Comparison of ENCODE assay signal across 10 mouse cellular contexts in genomic region chr12:112578296-112579090, GRCm38 (mm10). TPM values are rescaled to one million over a fixed set of nuclear protein-coding genes. Genes with fewer than 3 reads are reported as not detected.
A peak's percentile ranks its signal among the peaks of the same experiment; 100 is the strongest.
DNase-seq lines count a peak whose midpoint lies in the region; ATAC-seq and TF ChIP-seq lines count a peak whose summit lies in the region.
"Had no signal": no experiment of that assay in that cellular context is flagged by ENCODE, and none has a peak within 500 bp of the region (broad histone marks: within the 10 kb centered on the region; RNA-seq: fewer than 3 reads in every experiment).

No protein-coding gene starts in this region.

- peak; percentile 46 to 47 for DNase-seq in heart, adult 18-20 months
- no peak for DNase-seq in heart, postnatal 14 days
- DNase-seq in ovary, adult 18-20 months (ENCODE audit: low spot score): peak; percentile 64
- no peak for DNase-seq in ovary, postnatal 36 days (ENCODE audit: low spot score)
- DNase-seq in stomach, postnatal 0 days (ENCODE audit: low spot score): no peak
- no peak for DNase-seq in midbrain, embryonic 14.5 days
- DNase-seq in lung, postnatal 14 days: no peak
- DNase-seq: cerebellum, adult 9-11 months had no signal

- TF ChIP-seq EP300 in stomach, postnatal 0 days (optimal IDR thresholded peaks at IDR 0.05): no peak

- H3K27me3 ChIP-seq in embryonic facial prominence, embryonic 15.5 days: no peaks in the 10 kb centered on the region
- H3K27me3 ChIP-seq in stomach, postnatal 0 days (ENCODE audit: control insufficient read depth, insufficient read depth, low read length): no peaks in the 10 kb centered on the region
- no peaks in the 10 kb centered on the region for H3K27me3 ChIP-seq in midbrain, embryonic 14.5 days (ENCODE audit: control insufficient read depth, insufficient read depth, low read length)

- H3K36me3 ChIP-seq in embryonic facial prominence, embryonic 15.5 days: no peaks in the 10 kb centered on the region
- no peaks in the 10 kb centered on the region for H3K36me3 ChIP-seq in stomach, postnatal 0 days (ENCODE audit: control insufficient read depth, insufficient read depth, low read length)
- no peaks in the 10 kb centered on the region for H3K36me3 ChIP-seq in midbrain, embryonic 14.5 days (ENCODE audit: control insufficient read depth, insufficient read depth, low read length)

- no peak; the same call in 1 of the 2 replicates for ATAC-seq in embryonic facial prominence, embryonic 15.5 days (ENCODE audit: insufficient number of reproducible peaks, low FRiP score, low TSS enrichment, low read depth)
- ATAC-seq in stomach, postnatal 0 days (ENCODE audit: low FRiP score, low TSS enrichment): no peak
- ATAC-seq in midbrain, embryonic 14.5 days (ENCODE audit: low FRiP score, low TSS enrichment): no peak

- H3K4me2 ChIP-seq in embryonic facial prominence, embryonic 15.5 days (replicated peaks): no peak overlapping the region
- H3K4me2 ChIP-seq in stomach, postnatal 0 days (replicated peaks; ENCODE audit: low read depth): no peak overlapping the region
- H3K4me2 ChIP-seq in midbrain, embryonic 14.5 days (ENCODE audit: low read length): no peak overlapping the region
- H3K4me2 ChIP-seq: heart, embryonic 11.5 days had no signal

- 70% methylated on average over 6 of the region's 6 CpGs for whole genome bisulfite sequencing in embryonic facial prominence, embryonic 15.5 days
- 69% methylated on average over 6 of the region's 6 CpGs for WGBS in stomach, postnatal 0 days
- WGBS in midbrain, embryonic 14.5 days: 74% methylated on average over 6 of the region's 6 CpGs

- no peak overlapping the region for H3K9ac ChIP-seq in embryonic facial prominence, embryonic 15.5 days
- H3K9ac ChIP-seq in stomach, postnatal 0 days (ENCODE audit: low read length): no peak overlapping the region
- H3K9ac ChIP-seq in midbrain, embryonic 14.5 days (replicated peaks; ENCODE audit: low read length): no peak overlapping the region

- no peak for TF ChIP-seq CTCF in stomach, postnatal 0 days (IDR thresholded peaks at IDR 0.05; ENCODE audit: low read depth)

- no peak overlapping the region for H3K4me3 ChIP-seq in embryonic facial prominence, embryonic 15.5 days (replicated peaks)
- no peak overlapping the region for H3K4me3 ChIP-seq in stomach, postnatal 0 days (ENCODE audit: low read depth, low read length)
- H3K4me3 ChIP-seq in midbrain, embryonic 14.5 days (replicated peaks; ENCODE audit: low read depth, low read length): no peak overlapping the region

- peaks cover 45% of the 10 kb centered on the region for H3K4me1 ChIP-seq in embryonic facial prominence, embryonic 15.5 days
- peaks cover 15% of the 10 kb centered on the region; the same call in 1 of the 2 replicates for H3K4me1 ChIP-seq in stomach, postnatal 0 days (replicated peaks; ENCODE audit: control insufficient read depth, insufficient read depth)
- H3K4me1 ChIP-seq in midbrain, embryonic 14.5 days (ENCODE audit: control insufficient read depth, insufficient read depth, low read length): no peaks in the 10 kb centered on the region

- H3K27ac ChIP-seq in embryonic facial prominence, embryonic 15.5 days (replicated peaks): peak overlapping the region; percentile 25
- 0 out of 2 replicates have a peak overlapping the region, but pooled peaks have one; percentile 30 for H3K27ac ChIP-seq in stomach, postnatal 0 days (replicated peaks)
- no peak overlapping the region for H3K27ac ChIP-seq in midbrain, embryonic 14.5 days (replicated peaks; ENCODE audit: low read depth, low read length)

- intact Hi-C loops in heart, postnatal 14 days (cut with DNase I): no loop called here

- H3K9me3 ChIP-seq in embryonic facial prominence, embryonic 15.5 days (replicated peaks): no peaks in the 10 kb centered on the region
- H3K9me3 ChIP-seq in stomach, postnatal 0 days (ENCODE audit: control insufficient read depth, low read length): no peaks in the 10 kb centered on the region
- H3K9me3 ChIP-seq in midbrain, embryonic 14.5 days (ENCODE audit: control insufficient read depth, low read length): no peaks in the 10 kb centered on the region

RNA-seq across cellular contexts. Expression of gene Inf2, which starts 10.1 kb away (rescaled TPM):
- total RNA-seq in heart, adult 18-20 months (2021): 10 to 100 TPM; 11.9 to 17.2 TPM
- 10 to 100 TPM; 19.8 to 21.5 TPM for total RNA-seq in heart, postnatal 14 days (2021)
- 5.8 and 6.7 TPM in 2 replicates for polyA plus RNA-seq in embryonic facial prominence, embryonic 15.5 days (2015; fragmentation: Nextera tagmentation; extraction: Ambion mirVana)
- polyA plus RNA-seq in stomach, postnatal 0 days (2015; fragmentation: Nextera tagmentation; extraction: Ambion mirVana): 1.5 and 2.0 TPM in 2 replicates
- polyA plus RNA-seq in midbrain, embryonic 14.5 days (2014; fragmentation: Nextera tagmentation; extraction: Ambion mirVana): 0.89 and 1.6 TPM in 2 replicates

RNA-seq across cellular contexts. Expression of gene Adssl1, which starts 41.4 kb away (rescaled TPM):
- total RNA-seq in heart, adult 18-20 months (2021): 100 to 1,000 TPM; 192 to 206 TPM
- total RNA-seq in heart, postnatal 14 days (2021): 100 to 1,000 TPM; 119 to 129 TPM
- polyA plus RNA-seq in embryonic facial prominence, embryonic 15.5 days (2015; fragmentation: Nextera tagmentation; extraction: Ambion mirVana): 12.4 and 17.5 TPM in 2 replicates
- polyA plus RNA-seq in stomach, postnatal 0 days (2015; fragmentation: Nextera tagmentation; extraction: Ambion mirVana): 4.7 and 6.4 TPM in 2 replicates
- 2.8 and 3.1 TPM in 2 replicates for polyA plus RNA-seq in midbrain, embryonic 14.5 days (2014; fragmentation: Nextera tagmentation; extraction: Ambion mirVana)

Comparison
In these comparisons a context has a peak if more than half of its experiments do, and no peak if none do; other contexts are left out.
1. DNase-seq: peak in heart, adult 18-20 months (2 of 2) and ovary, adult 18-20 months (single experiment); none in heart, postnatal 14 days (0 of 2), ovary, postnatal 36 days (single experiment), stomach, postnatal 0 days (single experiment), midbrain, embryonic 14.5 days (single experiment) and lung, postnatal 14 days (single experiment).